Mouse (Mus musculus) ES-E14 (cell line): ENCODE data around the gene 3425401B19Rik.

Experiments used
- CHD2 ChIP-seq: IDR thresholded peaks from 2 replicates; pipeline ENCODE4 v1.6.1; 2014; ENCODE audit warnings: mild to moderate bottlenecking, low read depth, low read length, inconsistent platforms
- ZNF384 ChIP-seq: IDR thresholded peaks from 2 replicates; pipeline ENCODE4 v1.6.1; 2012; ENCODE audit warnings: low read depth, low read length, inconsistent platforms

DNA sequence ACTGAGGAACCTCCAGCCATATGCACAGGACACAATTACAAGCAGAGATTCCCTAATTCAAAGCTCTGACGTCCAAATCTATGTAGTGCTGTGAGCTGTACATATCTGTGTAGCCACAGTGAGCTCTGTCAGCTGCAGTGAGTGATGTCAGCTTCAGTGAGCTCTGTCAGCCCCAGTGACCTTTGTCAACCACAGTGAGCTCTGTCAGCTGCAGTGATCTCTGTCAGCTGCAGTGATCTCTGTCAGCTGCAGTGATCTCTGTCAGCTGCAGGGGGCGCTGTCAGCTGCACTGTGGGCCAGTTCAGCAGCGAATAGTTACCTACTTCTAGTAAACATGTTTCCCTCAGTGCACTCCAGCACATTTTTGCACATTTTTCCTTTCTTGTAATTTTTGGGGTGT, 75.7 kb downstream of the 3425401B19Rik start:
- TF ChIP-seq ZNF384 (no peak), CHD2 (no peak)
